In the genomic region with DNA sequence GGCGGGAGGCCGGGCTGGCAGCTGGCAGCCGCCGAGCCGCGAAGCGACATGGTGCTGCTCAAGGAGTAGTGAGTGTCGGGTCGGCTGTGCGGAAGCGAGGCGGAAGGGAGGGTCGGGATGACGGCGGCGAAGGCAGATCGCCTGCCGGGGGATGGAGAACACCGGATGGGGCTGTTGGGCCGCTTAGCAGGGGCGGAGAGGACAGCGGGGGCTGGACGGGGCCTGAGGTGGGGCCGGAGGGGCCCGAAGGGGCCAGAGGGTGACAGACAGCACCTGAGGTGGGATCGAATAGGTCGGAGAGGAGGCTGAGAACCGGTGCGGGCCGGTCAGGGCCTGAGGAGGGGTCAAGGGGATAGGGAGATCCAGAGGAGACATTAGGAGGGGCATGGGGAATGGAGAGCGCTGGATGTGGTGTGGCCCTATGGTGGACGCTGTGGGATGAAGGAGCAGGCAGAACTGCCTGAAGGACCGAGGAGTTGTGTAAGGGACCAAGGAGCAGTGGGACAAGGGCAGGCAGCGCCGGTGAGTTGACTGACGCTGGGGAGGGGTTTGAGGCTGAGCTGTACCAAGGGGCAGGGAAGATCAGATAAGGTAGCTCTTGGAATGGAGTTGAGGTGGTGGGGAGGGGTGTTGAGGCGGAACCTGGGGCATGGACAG, we compare ENCODE assay signal across 8 mouse cellular contexts. TPM values are rescaled to one million over a fixed set of nuclear protein-coding genes. Genes with fewer than 3 reads are reported as not detected.
A peak's percentile ranks its signal among the peaks of the same experiment; 100 is the strongest.
DNase-seq lines count a peak whose midpoint lies in the region; ATAC-seq lines count a peak whose summit lies in the region.

No protein-coding gene starts in this region.

- peak overlapping the region; percentile 90 for H3K27ac ChIP-seq in hindbrain, embryonic 15.5 days (replicated peaks)

- peaks cover 9% of the 10 kb centered on the region for H3K36me3 ChIP-seq in hindbrain, embryonic 15.5 days

- peak; percentile 84 for ATAC-seq in hindbrain, embryonic 15.5 days (ENCODE audit: low FRiP score, low read depth)

- H3K4me1 ChIP-seq in hindbrain, embryonic 15.5 days (replicated peaks), result peaks cover 35% of the 10 kb centered on the region

- DNase-seq in spleen, postnatal 36 days (ENCODE audit: low spot score in 2 of 2), result peak; percentile 76 to 79
- no peak for DNase-seq in spleen, postnatal 4 days (ENCODE audit: low spot score in 2 of 2)
- peak; percentile 51 for DNase-seq in embryo, embryonic 10.5 days (ENCODE audit: low spot score)
- DNase-seq in lung, postnatal 10 days, result peak; percentile 84
- DNase-seq in testis, postnatal 14 days (ENCODE audit: low spot score), result peak; percentile 36
- DNase-seq in adrenal gland, postnatal 4 days (ENCODE audit: low spot score in 2 of 2), result no peak
- no peak for DNase-seq in layer of hippocampus, adult 11-12 months (ENCODE audit: low spot score)

- H3K9me3 ChIP-seq in hindbrain, embryonic 15.5 days, result no peaks in the 10 kb centered on the region

- no peaks in the 10 kb centered on the region for H3K27me3 ChIP-seq in hindbrain, embryonic 15.5 days

- peak overlapping the region; percentile 97 for H3K9ac ChIP-seq in hindbrain, embryonic 15.5 days

- peak overlapping the region; percentile 91 for H3K4me3 ChIP-seq in hindbrain, embryonic 15.5 days

- peak overlapping the region; percentile 78 for H3K4me2 ChIP-seq in hindbrain, embryonic 15.5 days

- WGBS in hindbrain, embryonic 15.5 days, result under 1% methylated on average over 37 of the region's 37 CpGs

RNA-seq across cellular contexts. Expression of a gene that starts 0.5 kb away (rescaled TPM):
- polyA plus RNA-seq in hindbrain, embryonic 15.5 days (2015; fragmentation: Nextera tagmentation; extraction: Ambion mirVana), result 120 and 124 TPM in 2 replicates
- 100 to 1,000 TPM; 120 to 135 TPM for total RNA-seq in adrenal gland, postnatal 4 days (2021)

RNA-seq across cellular contexts. Expression of a gene that starts 42.4 kb away (rescaled TPM):
- polyA plus RNA-seq in hindbrain, embryonic 15.5 days (2015; fragmentation: Nextera tagmentation; extraction: Ambion mirVana), result 38.8 and 39.1 TPM in 2 replicates
- 10 to 100 TPM; 59.8 to 64.4 TPM for total RNA-seq in adrenal gland, postnatal 4 days (2021)

RNA-seq across cellular contexts. Expression of a gene that starts 56.9 kb away (rescaled TPM):
- polyA plus RNA-seq in hindbrain, embryonic 15.5 days (2015; fragmentation: Nextera tagmentation; extraction: Ambion mirVana), result 15.2 and 17.6 TPM in 2 replicates
- total RNA-seq in adrenal gland, postnatal 4 days (2021), result 10 to 100 TPM; 24.2 to 33.0 TPM

Comparison
In these comparisons a context has a peak if more than half of its experiments do, and no peak if none do; other contexts are left out.
1. DNase-seq: peak in spleen, postnatal 36 days (2 of 2), embryo, embryonic 10.5 days (single experiment), lung, postnatal 10 days (single experiment) and testis, postnatal 14 days (single experiment); none in spleen, postnatal 4 days (0 of 2), adrenal gland, postnatal 4 days (0 of 2) and layer of hippocampus, adult 11-12 months (single experiment).